Mouse (Mus musculus) heart, embryonic 13.5 days (tissue): ENCODE results near the gene Hao2. TPM values are rescaled to one million over a fixed set of nuclear protein-coding genes. Genes with fewer than 3 reads are reported as not detected.

Source experiments
- ATAC-seq: fragments of 200-750 bp; cut with Nextera tagmentation; 2 replicates; pipeline ENCODE4 v1.8.0; 2017; ENCODE audit warnings: moderate TSS enrichment; ENCODE audit not compliant: insufficient number of reproducible peaks, low FRiP score, low TSS enrichment; ENCODE audit errors: extremely low read depth
- H3K27ac ChIP-seq: fragments of 300-500 bp; sonication (generic); replicated peaks from 2 replicates; pipeline ENCODE4 v1.5.1; 2015; ENCODE audit warnings: moderate library complexity, mild to moderate bottlenecking, inconsistent platforms
- H3K27me3 ChIP-seq: fragments of 300-500 bp; sonication (generic); replicated peaks from 2 replicates; pipeline ENCODE4 v1.6.1; 2015; ENCODE audit warnings: mild to moderate bottlenecking, inconsistent platforms
- H3K36me3 ChIP-seq: fragments of 300-500 bp; sonication (generic); 2 replicates; pipeline ENCODE4 v1.6.1; 2015; ENCODE audit warnings: mild to moderate bottlenecking, inconsistent platforms
- H3K4me1 ChIP-seq: fragments of 300-500 bp; sonication (generic); 2 replicates; pipeline ENCODE4 v1.6.1; 2015; ENCODE audit warnings: inconsistent platforms
- H3K4me2 ChIP-seq: fragments of 300-500 bp; sonication (generic); 2 replicates; pipeline ENCODE4 v1.6.1; 2015; ENCODE audit warnings: inconsistent platforms, mild to moderate bottlenecking, moderate library complexity
- H3K4me3 ChIP-seq: fragments of 300-500 bp; sonication (generic); 2 replicates; pipeline ENCODE4 v1.5.1; 2015; ENCODE audit warnings: moderate library complexity, mild to moderate bottlenecking, inconsistent platforms
- H3K9ac ChIP-seq: fragments of 300-500 bp; sonication (generic); 2 replicates; pipeline ENCODE4 v1.6.1; 2015; ENCODE audit warnings: inconsistent platforms, mild to moderate bottlenecking, moderate library complexity
- H3K9me3 ChIP-seq: fragments of 300-500 bp; sonication (generic); 2 replicates; pipeline ENCODE4 v1.6.1; 2016; ENCODE audit warnings: inconsistent platforms
- WGBS: fragments of 180-500 bp; shearing (Covaris S2); methylation state at CpG from one replicate; pipeline ENCODE4 v1.1.7; 2015; ENCODE audit warnings: mixed read lengths; 5-methylcytosine and 5-hydroxymethylcytosine counted together
- polyA plus RNA-seq: library from polyadenylated mRNA; unstranded; fragments of >200 nt; fragmentation: Nextera tagmentation; extraction: Ambion mirVana; gene quantifications from 2 replicates; pipeline ENCODE4 v1.2.1, GENCODE M21; 2015

Hao2 gene
- polyA plus RNA-seq, 1 experiment from 2014 or later = 0.09 TPM

GRCm38 (mm10) chr3:98915659-98916058, 22.6 kb upstream of the Hao2 start:
- Histone ChIP-seq H3K9ac (no peak overlapping the region), H3K27me3 (no peaks in the 10 kb centered on the region), H3K4me2 (no peak overlapping the region), H3K9me3 (no peaks in the 10 kb centered on the region), H3K4me1 (no peaks in the 10 kb centered on the region), H3K27ac (no peak overlapping the region), H3K4me3 (no peak overlapping the region), H3K36me3 (no peaks in the 10 kb centered on the region)
- no peak for ATAC-seq
- 7% methylated on average over 4 of the region's 4 CpGs for WGBS

- Histone ChIP-seq H3K9me3 (no peaks in the 10 kb centered on the region), H3K4me2 (no peak overlapping the region), H3K9ac (no peak overlapping the region), H3K27ac (no peak overlapping the region), H3K4me3 (no peak overlapping the region), H3K27me3 (no peaks in the 10 kb centered on the region), H3K4me1 (no peaks in the 10 kb centered on the region), H3K36me3 (no peaks in the 10 kb centered on the region)
- 72% methylated on average over 6 of the region's 6 CpGs for WGBS
- ATAC-seq = no peak
These were observed 20.6 kb upstream of the Hao2 start for GRCm38 (mm10) chr3:98913591-98913990.

- H3K4me3 ChIP-seq = no peak overlapping the region
- H3K27me3 ChIP-seq = no peaks in the 10 kb centered on the region
- no peak for ATAC-seq
- no peak overlapping the region for H3K9ac ChIP-seq
- H3K27ac ChIP-seq = no peak overlapping the region
- H3K9me3 ChIP-seq = no peaks in the 10 kb centered on the region
- no peaks in the 10 kb centered on the region for H3K4me1 ChIP-seq
- H3K4me2 ChIP-seq = no peak overlapping the region
- no peaks in the 10 kb centered on the region for H3K36me3 ChIP-seq
- 79% methylated on average over 2 of the region's 2 CpGs for WGBS
These were observed 4.6 kb upstream of the Hao2 start for GRCm38 (mm10) chr3:98897606-98898005.

GRCm38 (mm10) chr3:98895071-98895601, 2.1 kb upstream of the Hao2 start:
- 37% methylated on average over 10 of the region's 10 CpGs for WGBS
- Histone ChIP-seq H3K9ac (no peak overlapping the region), H3K4me3 (peak overlapping the region; percentile 34), H3K27me3 (no peaks in the 10 kb centered on the region), H3K27ac (no peak overlapping the region), H3K4me2 (peak overlapping the region; percentile 55), H3K9me3 (no peaks in the 10 kb centered on the region), H3K36me3 (no peaks in the 10 kb centered on the region), H3K4me1 (peaks cover 4% of the 10 kb centered on the region; the same call in 1 of the 2 replicates)
- no peak for ATAC-seq

GRCm38 (mm10) chr3:98890430-98890829, 2.6 kb downstream of the Hao2 start:
- Histone ChIP-seq H3K4me2 (no peak overlapping the region), H3K4me1 (peaks cover 4% of the 10 kb centered on the region; the same call in 1 of the 2 replicates), H3K36me3 (no peaks in the 10 kb centered on the region), H3K9me3 (no peaks in the 10 kb centered on the region), H3K9ac (no peak overlapping the region), H3K27ac (no peak overlapping the region), H3K27me3 (no peaks in the 10 kb centered on the region), H3K4me3 (no peak overlapping the region)
- WGBS = 51% methylated on average over 4 of the region's 4 CpGs
- no peak for ATAC-seq

GRCm38 (mm10) chr3:98888206-98888605, 4.8 kb downstream of the Hao2 start:
- WGBS = 72% methylated on average over 2 of the region's 2 CpGs
- Histone ChIP-seq H3K36me3 (no peaks in the 10 kb centered on the region), H3K9ac (no peak overlapping the region), H3K4me3 (no peak overlapping the region), H3K27ac (no peak overlapping the region), H3K4me2 (no peak overlapping the region), H3K27me3 (no peaks in the 10 kb centered on the region), H3K9me3 (no peaks in the 10 kb centered on the region), H3K4me1 (peaks cover 4% of the 10 kb centered on the region; the same call in 1 of the 2 replicates)
- no peak for ATAC-seq

- Histone ChIP-seq H3K27ac (no peak overlapping the region), H3K4me3 (no peak overlapping the region), H3K4me1 (no peaks in the 10 kb centered on the region), H3K4me2 (no peak overlapping the region), H3K36me3 (no peaks in the 10 kb centered on the region), H3K9me3 (no peaks in the 10 kb centered on the region), H3K9ac (no peak overlapping the region), H3K27me3 (no peaks in the 10 kb centered on the region)
- 86% methylated on average over 2 of the region's 2 CpGs for WGBS
- ATAC-seq = no peak
These were observed 12.2 kb downstream of the Hao2 start for GRCm38 (mm10) chr3:98880831-98881230.

- Histone ChIP-seq H3K27me3 (no peaks in the 10 kb centered on the region), H3K27ac (no peak overlapping the region), H3K4me3 (no peak overlapping the region), H3K4me2 (no peak overlapping the region), H3K9me3 (no peaks in the 10 kb centered on the region), H3K36me3 (no peaks in the 10 kb centered on the region), H3K4me1 (no peaks in the 10 kb centered on the region), H3K9ac (no peak overlapping the region)
- 68% methylated on average over 6 of the region's 6 CpGs for WGBS
- ATAC-seq = no peak
These were observed 12.8 kb downstream of the Hao2 start for GRCm38 (mm10) chr3:98880216-98880615.

- ATAC-seq = no peak
- Histone ChIP-seq H3K4me2 (no peak overlapping the region), H3K36me3 (no peaks in the 10 kb centered on the region), H3K4me3 (no peak overlapping the region), H3K4me1 (0 out of 2 replicates have a peak, but pooled peaks cover 3% of the 10 kb centered on the region), H3K27me3 (no peaks in the 10 kb centered on the region), H3K27ac (no peak overlapping the region), H3K9me3 (no peaks in the 10 kb centered on the region), H3K9ac (no peak overlapping the region)
- 74% methylated on average over 2 of the region's 2 CpGs for WGBS
These were observed 24.8 kb downstream of the Hao2 start for GRCm38 (mm10) chr3:98868219-98868618.

- Histone ChIP-seq H3K4me3 (no peak overlapping the region), H3K4me1 (peaks cover 8% of the 10 kb centered on the region), H3K27ac (no peak overlapping the region), H3K9ac (no peak overlapping the region), H3K9me3 (no peaks in the 10 kb centered on the region), H3K4me2 (no peak overlapping the region), H3K36me3 (no peaks in the 10 kb centered on the region), H3K27me3 (no peaks in the 10 kb centered on the region)
- WGBS = 94% methylated on average over 1 of the region's 1 CpGs
- no peak for ATAC-seq
These were observed 30.2 kb downstream of the Hao2 start for GRCm38 (mm10) chr3:98862800-98863199.

- WGBS = 90% methylated on average over 3 of the region's 3 CpGs
- Histone ChIP-seq H3K4me2 (no peak within 1 kb of the TSS), H3K27ac (no peak within 1 kb of the TSS), H3K4me1 (peaks cover 27% of the 10 kb centered on the region), H3K9ac (no peak within 1 kb of the TSS), H3K4me3 (no peak within 1 kb of the TSS), H3K9me3 (no peaks in the 10 kb centered on the region), H3K27me3 (no peaks in the 10 kb centered on the region), H3K36me3 (no peaks in the 10 kb centered on the region)
- ATAC-seq = no peak
These were observed 33.5 kb downstream of the Hao2 start, which contains the start of gene Hsd3b1 for GRCm38 (mm10) chr3:98859576-98859975. Hsd3b1 (minus strand) TSS chr3:98859794.

- Histone ChIP-seq H3K9me3 (no peaks in the 10 kb centered on the region), H3K27me3 (no peaks in the 10 kb centered on the region), H3K27ac (peak overlapping the region; percentile 46; the same call in 1 of the 2 replicates), H3K9ac (no peak overlapping the region), H3K4me1 (peaks cover 33% of the 10 kb centered on the region), H3K36me3 (no peaks in the 10 kb centered on the region), H3K4me3 (no peak overlapping the region), H3K4me2 (no peak overlapping the region)
- WGBS = 17% methylated on average over 2 of the region's 2 CpGs
- ATAC-seq = no peak
These were observed 35.0 kb downstream of the Hao2 start for GRCm38 (mm10) chr3:98858051-98858450.
